Mouse (Mus musculus) layer of hippocampus, adult 18-20 months (tissue): Measurements from ENCODE around the gene Dock9. TPM values are rescaled to one million over a fixed set of nuclear protein-coding genes. Genes with fewer than 3 reads are reported as not detected.
A peak's percentile ranks its signal among the peaks of the same experiment; 100 is the strongest.

Experiments used
- DNase-seq, 2 experiments: peaks; one replicate each; pipeline ENCODE4 v3.0.0; 2022; ENCODE audit warnings: low spot score in 2 of 2
- total RNA-seq, 2 experiments: library from RNA; stranded (reverse); gene quantifications; 2 replicates each; pipeline ENCODE4 v1.2.3; 2021

The Dock9 gene
- total RNA-seq, 2 experiments from 2014 or later, result 187 to 197 TPM

DNA sequence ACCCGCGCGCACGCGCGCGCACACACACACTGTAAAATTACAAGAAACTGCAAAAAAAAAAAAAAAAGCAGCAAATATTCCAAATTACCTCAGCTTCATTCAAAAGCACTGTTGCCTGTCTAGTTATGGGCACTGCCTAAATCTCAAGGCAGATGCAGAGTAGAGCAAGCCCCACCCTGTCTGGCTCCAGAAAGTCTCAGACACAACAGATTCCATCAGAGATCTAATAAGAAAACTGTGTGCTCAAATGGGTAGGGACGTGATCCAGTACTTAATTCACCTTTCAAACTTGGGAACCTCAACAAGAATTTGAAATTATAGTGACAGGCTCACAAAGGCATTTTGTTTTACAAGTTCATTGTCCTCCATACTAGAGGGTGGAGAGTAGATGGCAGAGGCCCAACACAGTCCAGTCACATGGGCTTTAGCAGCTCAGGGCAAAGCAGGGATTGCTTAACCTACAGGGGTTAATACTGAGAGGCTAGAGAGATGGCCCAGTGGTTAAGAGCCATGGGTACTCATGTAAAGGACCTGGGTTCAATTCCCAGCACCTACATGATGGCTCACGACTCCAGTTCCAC lies 131.9 kb downstream of the Dock9 start:
- no peak for DNase-seq

- DNase-seq, result no peak
Observed at GRCm38 (mm10) chr14:121663913-121664312, 133.7 kb downstream of the Dock9 start.

DNA sequence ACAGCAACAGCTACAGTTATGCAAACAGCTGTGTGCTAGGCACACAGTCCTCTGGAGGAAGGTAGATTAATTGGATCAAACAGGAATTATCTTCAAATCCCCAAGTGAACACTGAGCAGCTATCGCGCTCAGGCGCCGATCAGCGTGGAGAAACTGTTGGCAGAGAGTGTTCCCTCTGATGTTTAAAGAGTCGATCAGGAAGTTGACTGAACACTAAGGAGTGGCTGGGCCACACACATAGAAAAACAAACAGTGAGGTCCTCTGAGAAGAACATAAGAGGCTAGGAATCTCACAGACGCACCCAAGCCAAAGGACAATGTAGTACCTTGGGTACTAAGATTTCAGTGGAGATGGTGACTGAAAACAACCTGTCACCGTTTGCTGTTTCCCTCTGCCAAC lies 136.7 kb downstream of the Dock9 start:
- DNase-seq, result no peak

DNA sequence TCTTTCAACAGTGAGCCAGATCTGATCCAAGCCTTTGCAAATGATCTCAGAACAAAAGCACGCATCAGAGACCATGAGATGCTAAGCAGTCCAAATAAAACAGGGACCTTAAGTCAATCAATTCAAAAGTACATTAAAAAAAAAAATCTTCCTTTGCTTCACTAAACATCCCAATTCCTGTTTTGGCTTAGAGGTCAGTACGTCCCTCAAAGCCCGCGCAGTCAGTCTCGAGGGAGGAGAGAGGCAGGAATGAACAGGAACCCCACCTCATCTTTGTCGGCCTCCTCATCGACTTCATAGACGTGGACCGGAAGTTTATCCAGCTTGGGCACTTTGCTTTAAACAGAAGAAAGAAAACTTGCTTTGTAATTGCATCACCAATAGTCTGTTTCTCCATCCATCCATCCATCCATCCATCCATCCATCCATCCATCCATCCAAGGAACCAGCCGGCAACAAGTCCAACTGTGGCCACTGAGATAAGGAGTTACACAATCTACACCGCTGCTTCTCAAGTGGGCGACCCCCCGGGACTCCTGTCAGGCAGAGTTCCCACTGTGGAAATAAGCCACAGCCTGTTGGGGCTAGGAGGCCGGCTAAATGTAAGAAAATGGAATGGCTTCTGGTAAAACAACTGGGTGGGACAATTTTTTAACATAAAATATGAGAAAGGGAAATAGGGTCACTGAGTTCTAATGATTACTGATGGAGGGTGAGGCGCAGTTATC lies 137.3 kb downstream of the Dock9 start:
- no peak for DNase-seq

- no peak for DNase-seq
Observed at GRCm38 (mm10) chr14:121659061-121659824, 138.4 kb downstream of the Dock9 start.

- DNase-seq, result no peak
Observed at GRCm38 (mm10) chr14:121658537-121658936, 139.1 kb downstream of the Dock9 start.

DNA sequence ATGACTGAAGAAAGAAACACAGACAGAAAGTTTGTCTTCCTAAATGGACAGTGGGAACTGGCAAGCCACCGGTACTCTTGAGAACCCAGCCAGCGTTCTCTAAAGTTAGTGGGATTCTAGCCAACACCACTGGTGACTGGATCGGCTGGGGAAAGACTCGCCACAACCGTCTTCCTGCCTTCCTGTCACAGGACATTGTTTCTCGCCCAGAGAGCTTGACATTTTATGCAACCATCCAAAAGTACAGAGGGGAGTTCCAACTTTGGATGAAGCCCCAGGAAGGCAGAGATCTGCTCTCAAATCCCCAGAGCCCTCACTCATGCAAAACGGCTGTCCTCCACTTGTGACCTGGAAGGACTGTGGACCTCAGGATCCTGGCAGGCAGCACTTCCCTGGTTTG lies 140.0 kb downstream of the Dock9 start:
- DNase-seq, result no peak

DNA sequence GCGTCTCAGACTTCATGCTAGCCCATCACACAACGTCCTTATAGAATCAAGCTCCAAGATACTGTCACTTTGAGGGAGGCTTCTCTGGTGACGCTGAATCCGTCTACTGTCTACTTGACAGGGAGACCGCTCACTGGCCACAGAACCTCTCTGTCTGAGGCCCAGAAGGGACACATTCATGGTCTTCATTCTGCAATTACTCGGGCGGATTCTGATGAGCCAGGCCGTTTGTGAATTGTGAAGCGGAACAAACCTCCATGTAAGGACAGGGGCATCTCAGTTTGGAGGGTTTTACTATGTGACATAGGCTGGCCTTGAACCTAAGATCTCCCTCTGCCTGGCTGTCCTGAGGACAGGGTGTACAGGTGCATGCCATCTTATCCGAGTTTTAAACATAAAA lies 140.7 kb downstream of the Dock9 start:
- DNase-seq, result no peak

GRCm38 (mm10) chr14:121654977-121655376 lies 142.7 kb downstream of the Dock9 start:
- DNase-seq, result no peak

GRCm38 (mm10) chr14:121654416-121654967 lies 143.1 kb downstream of the Dock9 start:
- no peak for DNase-seq

- DNase-seq, result no peak
Observed at GRCm38 (mm10) chr14:121653717-121654116, 143.9 kb downstream of the Dock9 start.

- DNase-seq, result no peak
Observed at GRCm38 (mm10) chr14:121653241-121653640, 144.4 kb downstream of the Dock9 start.

DNA sequence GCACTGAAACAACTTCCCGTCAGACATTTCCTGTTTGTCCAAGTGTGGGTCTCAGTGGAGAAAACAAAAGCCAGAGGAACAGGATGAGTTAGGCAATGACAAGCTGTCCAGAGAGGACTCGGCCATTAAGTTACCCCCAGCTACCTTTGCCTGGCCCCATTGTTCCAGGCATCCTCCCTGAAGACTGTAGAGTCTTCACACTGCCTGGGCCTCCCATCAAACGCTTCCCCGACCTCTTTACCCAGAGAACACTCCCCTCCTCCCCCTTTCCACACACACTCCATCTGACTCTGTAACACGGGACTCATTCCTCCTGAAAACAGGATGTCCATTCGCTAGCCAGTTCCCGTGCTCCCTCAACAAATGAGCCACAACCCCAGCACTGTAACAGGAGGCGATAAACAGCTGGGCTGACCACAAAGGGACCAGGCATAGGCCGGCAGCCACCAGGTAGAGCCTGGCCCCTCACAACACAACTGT lies 149.0 kb downstream of the Dock9 start:
- DNase-seq, result no peak

DNA sequence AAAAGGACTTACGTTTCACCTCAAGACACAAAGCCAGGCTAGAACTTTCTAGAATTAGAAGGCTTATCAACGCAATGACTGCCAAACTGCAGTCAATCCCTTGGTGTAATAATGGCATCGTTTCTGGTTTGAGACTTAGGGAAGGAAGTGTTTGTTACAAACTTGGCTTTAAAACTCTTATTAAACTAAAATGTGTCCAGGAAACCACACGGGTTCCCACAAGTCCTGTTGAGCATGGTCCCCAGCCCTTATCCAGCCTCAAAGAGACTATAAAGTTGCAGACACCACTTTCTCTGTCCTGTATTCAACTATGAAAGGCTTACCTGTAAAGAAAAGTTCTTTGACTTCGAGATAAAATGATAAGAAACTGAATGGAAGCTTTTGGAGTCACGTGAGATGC lies 149.9 kb downstream of the Dock9 start:
- DNase-seq, result no peak

DNA sequence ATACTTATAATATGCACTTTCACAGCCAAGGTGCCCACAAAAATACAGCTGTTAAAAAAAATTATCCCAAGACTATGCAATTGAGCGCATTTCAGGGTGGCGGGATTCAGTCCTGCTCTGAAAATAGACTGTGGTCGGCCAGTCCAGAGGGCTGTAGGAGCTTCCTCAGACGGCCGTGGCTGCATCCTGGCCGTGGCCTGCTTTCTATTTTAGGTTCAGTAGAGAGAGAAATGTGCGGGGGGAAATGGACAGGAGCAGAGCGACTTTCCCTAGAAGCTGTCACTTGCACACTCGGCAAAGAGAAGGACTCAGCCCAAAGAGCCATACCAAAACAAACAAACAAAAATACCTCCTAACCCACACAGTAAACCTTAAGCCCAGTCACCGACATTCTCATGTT lies 151.0 kb downstream of the Dock9 start:
- no peak for DNase-seq

- DNase-seq, result no peak
Observed at GRCm38 (mm10) chr14:121644302-121644701, 153.3 kb downstream of the Dock9 start.

GRCm38 (mm10) chr14:121641271-121641670 lies 156.4 kb downstream of the Dock9 start:
- DNase-seq, result no peak

GRCm38 (mm10) chr14:121636935-121637510 lies 160.6 kb downstream of the Dock9 start:
- DNase-seq, result no peak

DNA sequence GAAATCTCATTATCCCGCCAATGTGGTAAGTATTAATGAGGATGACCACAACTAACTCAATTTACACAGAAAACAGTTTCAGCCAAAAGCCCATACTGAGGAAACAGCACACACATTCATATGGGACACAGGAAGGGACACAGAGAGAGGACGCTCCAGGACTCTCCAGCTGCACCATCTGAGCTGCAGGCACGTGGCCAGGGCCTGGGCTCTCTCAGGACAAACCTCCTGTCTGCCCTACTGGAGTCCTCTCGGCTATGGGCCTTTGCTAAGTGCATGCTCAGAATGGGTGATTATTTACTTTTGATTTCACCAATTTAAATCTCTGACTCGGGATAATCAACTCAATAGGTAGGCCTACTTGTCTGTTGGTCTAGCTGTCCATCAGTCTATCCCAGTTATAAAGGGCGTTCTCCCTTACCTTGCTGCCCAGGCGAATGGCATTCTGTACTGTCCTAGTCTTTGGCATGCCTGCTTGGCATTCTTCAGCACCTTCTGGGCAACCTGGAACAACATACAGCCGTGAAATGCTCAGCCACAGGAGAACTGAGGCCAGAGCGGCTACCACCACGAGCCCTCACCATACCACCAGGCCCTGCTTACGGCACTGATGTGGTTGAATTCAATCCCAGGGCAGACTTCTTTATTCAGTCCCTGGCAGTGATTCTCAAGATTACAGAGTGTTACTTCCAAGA lies 162.8 kb downstream of the Dock9 start:
- DNase-seq, result peak in 1 of 2 experiments; percentile 43

DNA sequence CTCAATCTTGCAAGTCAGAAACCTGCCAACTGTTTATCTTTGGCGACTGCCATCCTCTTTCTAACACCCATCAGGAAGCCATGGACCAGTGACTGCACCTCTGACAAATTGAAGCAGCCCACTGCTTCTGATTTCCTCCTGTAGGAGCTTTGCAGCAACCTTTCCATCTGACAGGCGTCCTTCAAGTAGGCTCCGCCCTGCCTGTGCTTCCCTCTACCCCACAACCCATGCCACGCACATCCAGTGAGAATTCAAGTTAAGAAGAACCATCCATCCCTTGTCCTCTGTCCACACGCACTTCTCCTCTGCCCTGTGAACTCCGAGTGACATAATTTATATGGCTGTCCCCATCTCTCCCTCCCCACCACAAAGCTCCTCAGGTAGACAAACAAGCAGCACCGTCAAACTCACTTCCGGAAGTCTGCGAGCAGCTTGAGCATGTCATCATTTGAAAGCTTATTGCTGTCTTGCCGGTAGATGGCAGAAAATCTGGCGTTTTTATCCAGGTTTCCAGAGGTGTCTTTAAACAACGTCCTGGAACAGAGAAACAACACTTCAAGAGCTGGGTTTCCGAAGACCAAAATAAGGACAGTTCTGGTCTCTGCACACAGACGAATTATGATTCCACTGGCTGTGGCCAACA lies 163.4 kb downstream of the Dock9 start:
- DNase-seq, result no peak
